Mouse (Mus musculus) gastrocnemius, postnatal 36 days (tissue): ENCODE data around the gene Gm5890. TPM values are rescaled to one million over a fixed set of nuclear protein-coding genes. Genes with fewer than 3 reads are reported as not detected.
"Not testable (repeated sequence)": the region's sequence is repeated elsewhere in the genome, so short reads cannot be mapped to it uniquely, and the experiment has no call there.

Experiments used
- DNase-seq, 2 experiments: peaks; one replicate each; pipeline ENCODE4 v3.0.0; 2022
- intact Hi-C: fragments of 180-260 bp; cut with DNase I; formaldehyde crosslinking; loops from one replicate; pipeline ENCODE4 v1.15.1; 2025
- long read RNA-seq, 2 experiments: library from polyadenylated mRNA; stranded (forward); transcript quantifications; one replicate each; pipeline ENCODE4 v2.0.0; 2021
- total RNA-seq, 2 experiments: library from RNA; stranded (reverse); gene quantifications; 2 replicates each; pipeline ENCODE4 v1.2.3; 2021

Gm5890 gene
- not detected for total RNA-seq
- long read RNA-seq, experiment 1, result 0 reads
- long read RNA-seq, experiment 2, result 0 reads

DNA sequence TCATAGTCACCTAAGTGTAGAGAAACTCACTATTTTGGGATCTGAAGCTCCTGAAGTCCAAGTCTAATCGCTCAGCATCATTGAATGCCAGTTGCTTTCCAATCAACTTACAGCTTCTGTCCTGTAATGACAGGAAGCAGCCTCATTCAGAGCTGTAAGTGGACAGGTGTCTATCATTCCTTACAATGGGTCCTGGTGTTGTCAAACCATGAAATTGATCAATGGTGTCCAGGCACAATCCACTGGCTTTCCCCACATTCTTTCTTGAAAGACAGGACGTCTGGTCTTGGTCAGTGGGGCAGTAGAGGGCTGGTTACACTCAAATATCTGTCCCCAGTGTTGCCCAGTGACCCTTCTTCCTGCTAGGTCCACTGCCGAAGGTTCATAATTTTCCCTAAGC is at the start of gene Gm5890:
Gene Gm5890 (minus strand): TSS at position 101 of the 400 bp plus-strand sequence.
- intact Hi-C loops, DNase-seq: not testable (repeated sequence)

DNA sequence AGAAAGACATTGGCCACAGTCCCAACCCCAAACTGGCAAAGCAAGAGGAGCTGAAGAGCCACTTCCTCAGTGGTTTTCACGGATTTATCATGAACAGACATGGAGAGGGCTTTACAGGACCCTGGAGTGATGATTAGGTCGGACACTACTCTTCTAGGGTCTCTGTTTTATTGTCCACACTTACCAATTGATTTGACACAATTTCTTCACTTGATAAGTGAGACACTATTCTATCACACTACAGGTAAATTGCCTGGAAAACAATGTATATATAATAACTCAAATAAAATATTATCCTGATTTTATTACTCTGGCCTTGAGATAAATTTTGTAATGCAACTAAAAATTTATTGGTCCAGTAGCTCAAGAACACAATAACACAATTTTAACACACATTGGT is 28.9 kb downstream of the Gm5890 start, which contains the start of gene Gm4498:
Gene Gm4498 (minus strand): TSS at position 101 of the 400 bp plus-strand sequence.
- DNase-seq, intact Hi-C loops: not testable (repeated sequence)

Other genes with a start within 250 kb of the Gm5890 start
- not detected for gene Vmn1r91, start 163.2 kb downstream of the Gm5890 start, total RNA-seq
- gene Gm16442, start 140.3 kb downstream of the Gm5890 start, total RNA-seq, result not detected
- gene Vmn1r93, start 123.7 kb downstream of the Gm5890 start, total RNA-seq, result not detected
- gene Vmn1r94, start 94.5 kb downstream of the Gm5890 start, total RNA-seq, result not detected
- not detected for gene Vmn1r95, start 69.1 kb downstream of the Gm5890 start, total RNA-seq
- gene Gm6164, start 57.2 kb downstream of the Gm5890 start, total RNA-seq, result not detected
- gene Gm4498, start 29.0 kb downstream of the Gm5890 start, total RNA-seq, result not detected
- not detected for gene Gm4133, start 71.2 kb upstream of the Gm5890 start, total RNA-seq
- not detected for gene Gm5728, start 112.6 kb upstream of the Gm5890 start, total RNA-seq
- not detected for gene Vmn1r100, start 155.1 kb upstream of the Gm5890 start, total RNA-seq
- not detected for gene Vmn1r101, start 179.8 kb upstream of the Gm5890 start, total RNA-seq
- not detected for gene Gm10670, start 212.1 kb upstream of the Gm5890 start, total RNA-seq
- gene Vmn1r103, start 247.7 kb upstream of the Gm5890 start, total RNA-seq, result not detected